Mouse (Mus musculus) cerebellum, adult 11-12 months (tissue): ENCODE data around the gene Thada.
"Not testable (repeated sequence)": the region's sequence is repeated elsewhere in the genome, so short reads cannot be mapped to it uniquely, and the experiment has no call there.

Experiments
- DNase-seq: peaks from one replicate; pipeline ENCODE4 v3.0.0; 2022

Thada gene

GRCm38 (mm10) chr17:84256278-84256819 is 209.7 kb downstream of the Thada start:
- DNase-seq, result no peak

GRCm38 (mm10) chr17:84255841-84256240 is 210.2 kb downstream of the Thada start:
- DNase-seq, result no peak

GRCm38 (mm10) chr17:84251426-84251825 is 214.6 kb downstream of the Thada start:
- DNase-seq, result no peak

GRCm38 (mm10) chr17:84244182-84244920 is 221.7 kb downstream of the Thada start:
- no peak for DNase-seq

- no peak for DNase-seq
Measured at GRCm38 (mm10) chr17:84243759-84244158, 222.2 kb downstream of the Thada start.

GRCm38 (mm10) chr17:84241308-84241957 is 224.6 kb downstream of the Thada start:
- no peak for DNase-seq

- DNase-seq, result no peak
Measured at GRCm38 (mm10) chr17:84239679-84240292, 226.2 kb downstream of the Thada start.

- no peak for DNase-seq
Measured at GRCm38 (mm10) chr17:84238174-84238573, 227.8 kb downstream of the Thada start.

- no peak for DNase-seq
Measured at GRCm38 (mm10) chr17:84236781-84237557, 229.0 kb downstream of the Thada start.

- DNase-seq, result no peak
Measured at GRCm38 (mm10) chr17:84235399-84235928, 230.5 kb downstream of the Thada start.

- not testable (repeated sequence) for DNase-seq
Measured at GRCm38 (mm10) chr17:84234785-84235184, 231.2 kb downstream of the Thada start.

- DNase-seq, result no peak
Measured at GRCm38 (mm10) chr17:84233758-84234157, 232.2 kb downstream of the Thada start.

- DNase-seq, result no peak
Measured at GRCm38 (mm10) chr17:84231361-84231760, 234.6 kb downstream of the Thada start.

- no peak for DNase-seq
Measured at GRCm38 (mm10) chr17:84228223-84228622, 237.8 kb downstream of the Thada start.

GRCm38 (mm10) chr17:84226681-84227080 is 239.3 kb downstream of the Thada start:
- DNase-seq, result no peak

GRCm38 (mm10) chr17:84226231-84226630 is 239.8 kb downstream of the Thada start:
- DNase-seq, result no peak

- no peak for DNase-seq
Measured at GRCm38 (mm10) chr17:84224217-84224887, 241.7 kb downstream of the Thada start.

- DNase-seq, result not testable (repeated sequence)
Measured at GRCm38 (mm10) chr17:84218841-84219240, 247.2 kb downstream of the Thada start.

- DNase-seq, result no peak
Measured at GRCm38 (mm10) chr17:84217696-84218095, 248.3 kb downstream of the Thada start.

GRCm38 (mm10) chr17:84215264-84215960 is 250.6 kb downstream of the Thada start:
- DNase-seq, result no peak

GRCm38 (mm10) chr17:84213464-84213863 is 252.5 kb downstream of the Thada start:
- DNase-seq, result no peak
